Mouse (Mus musculus) lung, postnatal 36 days (tissue): Measurements from ENCODE around the gene Tspo.

Experiments
- DNase-seq: peaks from one replicate; pipeline ENCODE4 v3.0.0; 2022; ENCODE audit warnings: mixed read lengths

Tspo gene

DNA sequence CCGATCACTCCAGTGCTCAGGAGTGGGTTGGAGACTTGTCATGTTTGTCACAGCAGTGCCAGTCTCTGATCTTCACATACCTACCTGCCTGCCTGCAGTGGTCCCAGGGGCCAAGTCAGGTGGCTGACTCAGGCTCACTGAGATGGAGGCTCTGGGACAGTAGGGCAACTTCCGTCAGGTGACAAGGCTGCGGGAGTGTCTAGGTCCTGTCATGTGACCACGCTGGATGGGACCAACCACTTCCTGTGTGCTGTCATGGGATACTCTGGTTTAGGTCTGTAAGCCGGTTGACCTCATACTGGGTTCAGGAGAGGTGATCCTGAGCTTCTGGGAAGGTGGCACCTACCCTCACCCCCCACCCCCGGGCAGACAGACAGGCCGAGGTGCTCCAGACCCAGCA lies 17.4 kb upstream of the Tspo start:
- no peak for DNase-seq

DNA sequence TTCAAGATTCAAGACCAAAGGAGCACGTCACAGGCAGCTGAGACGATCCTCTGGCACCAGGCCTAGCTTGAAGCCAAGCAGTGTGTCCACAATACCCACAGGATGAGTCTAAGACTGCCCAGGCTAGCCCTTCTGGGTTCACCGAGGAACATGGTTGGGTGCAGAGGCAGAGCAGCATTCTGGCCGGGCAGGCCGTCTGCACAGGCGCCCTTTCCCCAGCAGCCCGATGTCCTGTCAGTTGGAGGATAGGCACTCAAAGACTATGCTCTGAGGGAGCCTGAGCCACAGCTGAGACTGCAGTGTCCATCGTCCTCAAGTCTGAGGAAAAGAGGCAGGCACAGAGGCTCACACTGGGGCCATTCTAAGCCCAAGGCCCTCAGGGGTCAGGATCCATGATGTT lies 16.2 kb upstream of the Tspo start:
- DNase-seq: no peak

DNA sequence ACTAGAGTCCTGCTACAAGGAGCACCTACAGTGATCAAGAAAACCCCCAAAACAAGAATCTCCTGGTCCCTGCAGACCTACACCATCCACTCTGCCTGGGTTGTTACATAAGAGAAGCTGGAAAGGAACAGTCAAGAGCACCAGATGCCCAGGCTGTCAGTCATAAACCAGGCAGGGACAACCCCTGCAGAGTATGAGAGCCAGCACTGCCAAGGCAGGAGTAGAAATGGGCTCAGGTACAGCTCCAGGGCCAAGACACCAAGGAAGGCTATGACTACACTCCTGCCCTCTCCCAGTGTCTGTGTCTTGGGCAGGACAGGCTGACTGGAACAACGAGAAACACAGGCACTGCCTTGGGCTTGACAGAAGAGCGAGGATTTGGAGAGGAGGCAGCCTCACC lies 13.3 kb upstream of the Tspo start:
- no peak for DNase-seq

DNA sequence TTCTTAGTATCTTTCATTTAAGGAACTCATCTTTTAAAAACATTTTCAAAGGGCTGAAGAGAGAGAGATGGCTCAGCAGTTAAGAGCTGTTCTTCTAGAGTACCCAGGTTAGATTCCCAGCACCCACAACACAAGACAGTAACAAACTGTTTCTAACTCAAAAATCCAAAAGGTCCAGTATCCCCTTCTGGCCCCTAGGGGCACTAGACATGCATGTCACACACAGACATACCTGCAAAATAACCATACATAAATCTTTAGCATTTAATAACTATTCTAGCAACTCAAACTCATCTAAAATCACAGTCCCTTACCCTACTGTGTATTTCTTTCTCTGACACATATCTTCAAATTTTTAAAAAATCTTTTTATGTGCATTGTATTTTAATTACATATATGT lies 9.6 kb upstream of the Tspo start:
- DNase-seq: no peak

DNA sequence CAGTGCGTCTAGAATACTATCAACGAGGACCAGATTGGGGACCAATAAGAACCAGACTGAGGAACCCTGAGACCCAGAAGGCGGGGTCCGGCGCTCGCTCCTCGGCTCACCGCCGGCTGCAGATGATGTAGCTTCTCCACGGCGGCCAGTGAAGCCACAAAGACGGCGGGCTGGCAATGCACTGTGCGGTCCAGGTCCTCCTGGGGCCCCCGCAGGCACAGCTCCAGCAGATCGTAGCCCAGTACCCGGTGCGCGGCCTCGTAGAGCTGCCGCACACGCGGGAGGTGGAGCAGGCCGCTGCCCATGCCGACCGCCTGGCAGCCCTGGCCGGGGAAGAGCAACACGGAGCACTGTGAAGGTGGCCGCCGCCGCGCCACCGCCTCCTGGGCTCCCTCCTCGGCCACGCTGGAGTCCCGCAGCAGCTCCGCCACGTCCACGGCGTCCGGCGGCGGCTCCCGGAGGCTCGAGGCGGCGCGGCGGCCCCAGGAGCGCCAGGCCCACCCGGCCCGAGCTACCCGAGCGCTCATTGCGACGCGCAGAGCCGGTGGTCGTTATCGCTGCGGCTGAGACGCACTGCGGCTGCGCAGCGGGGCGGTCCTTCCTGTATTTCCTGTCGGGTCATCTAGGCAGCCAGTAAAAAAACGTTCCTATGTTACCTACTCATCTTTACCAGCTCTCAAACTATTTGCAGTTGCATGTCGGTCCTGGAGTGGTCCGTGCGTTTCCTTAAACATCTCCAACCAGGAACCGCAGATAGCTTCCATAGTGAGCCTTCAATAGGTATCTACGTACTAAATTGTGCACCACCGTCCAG lies 8.0 kb upstream of the Tspo start:
- DNase-seq: peak; percentile 92

DNA sequence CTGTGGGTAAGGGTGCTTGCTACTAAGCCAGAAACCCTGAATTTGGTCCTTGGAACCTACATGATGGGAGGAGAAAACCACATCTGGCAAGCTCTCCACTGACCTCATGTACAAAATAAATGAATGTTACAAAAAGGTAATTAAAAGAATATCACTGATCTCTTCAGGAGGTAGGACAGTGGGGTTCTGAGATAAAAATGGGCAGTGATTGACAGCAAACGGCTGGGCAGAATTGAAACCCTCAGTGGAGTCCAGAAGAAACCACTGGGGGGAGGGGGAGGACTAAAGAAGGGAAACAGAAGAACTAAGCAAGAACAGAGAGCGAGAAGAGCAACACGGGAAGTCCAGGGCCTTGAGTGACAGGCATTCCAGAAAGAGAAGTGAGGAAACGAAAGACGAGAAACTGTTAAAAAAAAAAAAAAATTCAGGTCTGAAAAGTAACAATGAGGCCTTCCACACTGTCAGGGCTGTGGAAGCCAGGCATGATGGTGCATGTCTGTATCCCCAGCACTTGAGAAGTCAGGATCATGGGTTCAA lies 2.4 kb upstream of the Tspo start:
- DNase-seq: no peak

DNA sequence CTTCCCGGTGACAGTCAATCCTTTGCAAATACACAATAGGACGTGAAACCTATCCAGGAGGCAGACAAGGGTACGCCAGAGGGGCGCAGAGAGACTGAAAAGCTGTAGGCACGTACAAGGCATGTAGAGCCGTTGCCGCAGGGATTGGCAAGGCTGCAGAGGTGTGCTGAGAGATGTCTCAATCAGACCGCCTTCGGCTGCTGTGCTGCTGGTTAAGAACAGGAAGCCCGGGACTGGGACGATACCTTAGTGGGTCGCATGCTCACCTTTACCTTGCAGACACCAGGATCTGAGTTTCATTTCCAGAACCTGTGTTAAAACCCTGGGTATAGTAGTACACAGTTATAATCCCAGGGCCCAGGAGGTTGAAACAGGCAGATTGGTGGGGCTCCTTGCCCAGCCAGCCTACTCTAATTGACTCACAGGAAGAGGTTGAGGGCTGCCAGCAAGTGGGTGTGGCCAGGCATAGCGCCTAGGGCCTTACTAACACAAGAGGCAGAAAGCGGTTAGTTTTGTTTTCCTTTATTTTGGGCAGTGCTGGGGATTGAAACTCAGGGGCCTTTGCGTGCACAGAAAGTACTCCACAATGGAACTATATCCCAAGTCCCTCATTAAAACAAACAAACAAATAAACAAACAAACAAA lies 644 bp upstream of the Tspo start:
- peak; percentile 97 for DNase-seq

DNA sequence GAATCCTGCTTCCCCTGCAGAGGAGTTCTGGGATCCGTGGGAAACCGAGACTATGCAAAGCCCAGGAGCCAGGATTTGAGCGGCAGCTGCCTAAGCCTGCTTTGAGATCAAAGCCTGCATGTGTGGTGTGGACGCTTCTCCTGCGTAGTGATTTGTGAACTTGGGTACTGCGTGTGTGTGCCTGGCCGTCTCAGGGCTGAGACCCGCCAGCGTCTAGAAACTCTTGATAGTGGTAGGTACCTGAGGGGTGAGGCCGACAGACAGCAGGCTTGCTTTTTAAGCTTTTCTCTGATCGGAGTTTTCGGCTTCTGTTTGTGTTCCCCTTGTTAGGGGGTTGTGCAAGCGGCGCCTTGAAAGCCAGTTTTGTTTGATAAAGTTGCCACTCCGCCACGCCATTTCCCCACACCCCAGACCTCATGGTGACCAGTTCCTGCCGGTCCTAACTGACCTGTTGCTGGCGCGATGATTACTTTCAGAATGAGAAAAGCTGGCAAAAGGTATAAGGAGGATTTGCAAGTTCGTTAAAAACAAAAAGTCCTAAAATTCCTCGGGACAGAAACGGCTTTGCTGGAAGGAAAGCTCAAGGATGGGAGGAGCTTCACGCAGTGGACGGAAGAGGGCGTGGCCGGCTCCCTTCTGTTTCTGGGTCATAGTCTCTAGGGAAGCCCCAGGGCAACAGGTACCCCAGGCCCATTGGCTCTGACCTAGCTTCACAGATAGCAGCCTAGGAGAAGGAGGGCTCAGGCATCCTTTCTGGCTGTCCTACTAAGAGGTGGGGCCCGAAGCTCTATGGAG lies 662 bp downstream of the Tspo start:
- DNase-seq: peak; percentile 78

DNA sequence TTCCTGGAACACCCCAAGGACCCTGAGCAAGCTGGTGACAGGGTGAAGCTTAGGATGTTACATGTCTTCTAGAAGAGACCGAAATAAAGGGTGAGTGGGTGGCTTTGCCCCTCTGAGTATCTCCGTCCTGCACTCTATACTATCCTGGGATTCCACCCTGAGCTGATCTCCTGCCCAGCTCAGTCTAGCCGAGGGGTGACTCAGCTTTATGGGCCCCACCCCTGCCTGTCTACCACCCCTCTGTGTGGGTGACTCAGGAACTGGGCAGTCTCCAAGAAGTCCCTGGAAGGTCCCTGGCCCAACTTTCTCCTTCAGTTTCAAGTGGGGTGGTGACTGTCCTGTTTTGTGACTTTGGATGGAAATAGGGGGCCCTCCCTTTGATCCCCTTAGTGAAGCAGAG lies 2.0 kb downstream of the Tspo start:
- peak; percentile 53 for DNase-seq

DNA sequence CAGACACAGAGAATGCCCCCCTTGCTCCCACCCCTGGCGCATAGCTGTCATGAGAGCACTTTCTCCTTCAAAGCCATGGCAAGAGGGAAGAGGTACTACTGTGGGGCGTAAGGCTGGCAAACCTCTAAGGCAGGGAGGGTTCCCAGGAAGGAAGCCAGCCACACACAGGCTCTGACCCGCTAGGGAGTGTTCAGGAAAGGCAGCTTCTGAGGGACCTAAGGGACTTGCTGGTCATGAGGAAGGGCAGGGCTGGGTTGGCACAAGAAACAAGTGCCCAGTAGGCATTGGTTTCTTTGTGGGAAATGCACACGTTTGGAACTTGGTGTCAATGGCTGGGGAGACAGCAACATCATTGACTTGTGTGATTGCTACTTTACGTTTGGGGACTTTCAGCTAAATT lies 2.6 kb downstream of the Tspo start:
- peak; percentile 44 for DNase-seq

DNA sequence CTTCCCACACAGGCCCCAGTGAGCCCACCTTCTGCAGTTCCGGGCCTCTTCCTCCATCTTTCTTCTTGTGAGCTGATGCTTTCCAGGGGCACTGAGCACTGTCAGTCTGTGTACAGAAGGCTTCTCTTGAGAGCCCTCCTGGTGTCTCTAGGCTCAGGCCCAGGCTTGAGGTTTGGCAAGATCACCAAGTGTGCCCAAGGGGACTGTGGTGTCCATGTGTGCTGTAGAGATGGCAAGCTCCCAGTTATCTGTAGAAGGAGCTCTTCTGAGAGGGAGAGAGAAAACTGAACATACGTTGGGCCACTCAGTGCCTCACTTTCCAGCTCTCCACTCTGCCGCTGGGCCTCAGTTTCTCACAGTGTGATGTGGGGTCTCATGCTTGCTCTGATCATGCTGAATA lies 4.3 kb downstream of the Tspo start:
- no peak for DNase-seq

DNA sequence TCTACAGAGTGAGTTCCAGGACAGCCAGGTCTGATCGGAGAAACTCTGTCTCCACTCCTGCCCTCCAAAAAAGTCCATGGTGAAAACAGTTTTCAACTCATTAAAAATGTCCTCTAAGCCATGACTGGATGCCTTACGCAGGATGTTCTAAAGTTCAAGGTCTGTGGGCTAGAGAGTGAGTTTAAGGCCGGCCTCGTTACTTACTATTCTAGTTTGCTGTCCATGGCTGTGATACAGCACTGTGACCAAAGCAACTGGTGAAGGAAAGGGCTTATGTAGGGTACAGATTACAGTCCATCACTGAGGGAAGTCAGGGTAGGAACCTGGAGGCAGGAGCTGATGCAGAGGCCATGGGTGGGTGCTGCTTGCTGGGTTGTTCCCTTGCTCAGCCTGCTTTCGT lies 5.2 kb downstream of the Tspo start:
- DNase-seq: no peak

DNA sequence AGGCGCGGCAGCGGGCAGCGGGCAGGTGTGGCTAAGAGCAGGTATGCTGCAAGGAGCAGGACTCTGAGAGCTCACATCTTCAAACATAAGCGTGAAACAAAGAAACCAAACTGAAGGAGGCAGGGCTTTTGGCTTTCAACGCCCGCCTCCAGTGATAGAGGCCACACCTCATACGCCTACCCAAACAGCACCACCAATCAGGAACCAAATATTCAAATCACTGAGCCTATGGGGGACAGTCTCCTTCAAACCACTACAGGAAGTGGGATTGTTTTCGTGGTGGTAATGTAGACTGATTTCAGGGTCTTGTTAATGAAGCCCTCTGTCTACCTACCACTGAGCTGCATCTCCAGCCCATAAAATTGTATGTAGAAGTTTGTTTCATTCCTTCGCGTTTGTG lies 6.3 kb downstream of the Tspo start:
- peak; percentile 41 for DNase-seq

DNA sequence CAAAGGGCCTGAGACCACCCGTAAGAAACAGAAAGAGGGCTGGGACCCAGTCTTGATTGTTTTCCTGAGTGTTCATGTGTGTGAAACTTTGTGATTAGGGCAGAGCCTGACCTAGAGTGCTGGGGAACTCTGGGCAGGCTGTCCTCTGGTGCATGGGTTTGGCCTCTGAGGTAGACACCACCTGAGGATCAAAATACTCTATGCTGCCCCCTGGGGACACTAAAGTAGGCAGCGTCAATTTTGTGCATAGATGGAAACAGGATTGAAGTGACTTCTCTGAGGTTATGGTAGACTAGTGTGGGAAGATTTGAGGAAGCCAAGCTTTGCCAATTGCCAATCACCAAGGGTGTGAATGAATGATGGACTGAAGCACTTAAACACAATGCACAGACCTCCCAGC lies 7.2 kb downstream of the Tspo start:
- DNase-seq: peak; percentile 45

DNA sequence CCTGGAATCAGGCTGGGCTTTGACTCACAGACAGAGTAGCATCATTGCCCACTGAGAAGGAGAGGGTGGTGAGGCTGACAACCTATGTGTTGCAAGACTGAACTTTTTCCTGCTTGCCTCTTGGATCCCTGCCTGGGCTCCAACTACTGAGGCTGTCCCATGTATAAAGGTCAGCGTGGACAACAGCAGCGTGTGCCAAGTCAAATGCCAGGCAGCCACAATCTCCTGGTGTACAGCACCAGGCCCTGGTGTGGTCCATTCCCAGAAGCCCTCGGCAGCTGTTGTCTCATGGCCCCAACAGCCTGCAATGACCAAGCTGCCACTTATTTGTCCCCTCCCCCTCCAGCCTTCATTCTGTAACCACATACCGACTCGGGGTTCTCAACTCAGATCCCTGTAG lies 8.2 kb downstream of the Tspo start:
- DNase-seq: peak; percentile 59

DNA sequence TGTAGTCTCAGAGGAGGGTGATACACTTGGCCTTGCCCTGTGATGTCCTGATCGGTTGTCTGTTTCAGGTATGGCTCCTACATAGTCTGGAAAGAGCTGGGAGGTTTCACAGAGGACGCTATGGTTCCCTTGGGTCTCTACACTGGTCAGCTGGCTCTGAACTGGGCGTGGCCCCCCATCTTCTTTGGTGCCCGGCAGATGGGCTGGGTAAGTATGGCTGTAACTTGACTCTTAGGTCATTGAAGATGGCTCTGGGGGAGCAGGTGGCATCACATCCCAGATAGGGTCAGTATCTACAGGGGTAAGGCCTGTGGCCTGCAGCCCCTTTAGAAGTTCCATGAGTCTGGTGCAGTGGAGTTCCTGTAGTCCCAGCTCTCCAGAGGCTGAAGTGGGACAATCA lies 8.7 kb downstream of the Tspo start:
- DNase-seq: no peak

DNA sequence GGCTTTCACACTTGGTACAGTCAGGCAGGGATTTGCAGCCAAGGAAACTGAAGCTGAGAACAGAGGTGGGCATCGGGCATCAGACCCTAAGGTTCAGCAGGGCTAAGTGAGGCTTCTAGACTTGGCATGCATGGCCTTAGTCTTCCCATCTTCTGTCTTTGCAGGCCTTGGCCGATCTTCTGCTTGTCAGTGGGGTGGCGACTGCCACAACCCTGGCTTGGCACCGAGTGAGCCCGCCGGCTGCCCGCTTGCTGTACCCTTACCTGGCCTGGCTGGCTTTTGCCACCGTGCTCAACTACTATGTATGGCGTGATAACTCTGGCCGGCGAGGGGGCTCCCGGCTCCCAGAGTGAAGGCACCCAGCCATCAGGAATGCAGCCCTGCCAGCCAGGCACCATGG lies 10.2 kb downstream of the Tspo start:
- no peak for DNase-seq

DNA sequence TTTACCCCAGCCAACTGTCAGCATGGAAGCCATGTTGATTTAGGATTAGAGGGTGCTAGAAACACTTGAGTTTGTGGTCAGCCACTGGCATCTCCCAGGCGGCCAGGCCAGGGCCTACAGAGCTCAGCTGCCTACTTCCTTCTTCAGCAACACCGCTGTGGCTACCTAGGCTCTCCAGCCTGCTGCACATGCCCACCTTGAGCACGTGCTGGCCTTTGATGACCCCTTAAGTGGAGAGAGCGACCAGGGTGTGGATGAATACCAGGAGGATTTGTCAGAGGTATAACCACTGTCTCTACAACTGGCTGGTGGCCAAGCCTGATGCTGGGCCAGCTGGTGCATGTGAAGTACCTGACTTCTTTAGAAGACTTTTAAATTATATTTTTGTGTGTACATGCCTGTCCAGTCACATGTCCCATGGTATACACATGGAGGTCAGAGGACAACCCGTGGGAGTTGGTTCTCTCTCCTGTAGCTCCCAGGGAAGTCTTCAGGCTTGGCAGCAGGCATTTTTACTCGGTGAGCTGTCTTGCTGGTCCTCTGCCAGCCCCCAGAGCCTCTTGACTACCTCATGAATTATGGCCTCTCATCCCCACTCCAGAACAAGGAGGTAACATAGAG lies 11.4 kb downstream of the Tspo start:
- DNase-seq: peak; percentile 85

DNA sequence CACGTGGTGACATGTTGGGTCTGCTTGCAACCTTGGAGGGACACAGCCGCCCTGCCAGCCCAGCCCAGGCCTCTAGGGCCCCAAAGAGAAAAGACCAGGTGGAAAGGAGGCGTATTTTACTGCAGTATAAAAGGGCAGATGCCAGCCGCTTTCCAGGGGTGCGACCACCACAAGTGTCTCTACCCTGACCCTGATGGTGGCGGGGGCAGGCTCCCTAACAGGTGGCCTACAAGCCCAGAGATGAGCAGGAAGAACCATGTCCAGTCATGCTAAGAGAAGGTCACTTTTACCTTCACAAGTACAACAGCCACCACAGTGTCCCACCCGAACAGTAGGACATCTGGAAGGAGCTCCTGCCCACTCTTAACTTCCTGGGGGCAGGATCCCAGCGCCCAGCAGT lies 12.2 kb downstream of the Tspo start:
- no peak for DNase-seq

DNA sequence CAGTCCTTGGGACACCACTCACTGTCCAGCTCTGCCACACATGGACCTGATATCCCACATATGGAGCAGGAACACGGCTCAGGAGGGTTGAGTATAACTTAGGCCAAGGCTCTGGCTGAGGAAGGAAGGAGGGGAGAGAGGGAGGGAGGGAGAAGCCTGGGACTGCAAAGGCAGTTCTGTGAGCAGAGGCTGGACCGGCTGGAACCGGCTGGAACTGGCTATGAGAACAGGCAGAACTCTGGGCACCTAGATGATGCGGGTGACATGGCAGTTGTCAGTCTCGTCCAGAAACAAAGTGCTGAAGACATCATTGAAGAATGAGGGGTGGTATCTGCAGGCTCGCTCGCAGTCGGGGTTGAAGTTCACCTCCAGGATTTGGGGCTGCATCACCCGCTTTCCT lies 13.3 kb downstream of the Tspo start:
- DNase-seq: no peak

DNA sequence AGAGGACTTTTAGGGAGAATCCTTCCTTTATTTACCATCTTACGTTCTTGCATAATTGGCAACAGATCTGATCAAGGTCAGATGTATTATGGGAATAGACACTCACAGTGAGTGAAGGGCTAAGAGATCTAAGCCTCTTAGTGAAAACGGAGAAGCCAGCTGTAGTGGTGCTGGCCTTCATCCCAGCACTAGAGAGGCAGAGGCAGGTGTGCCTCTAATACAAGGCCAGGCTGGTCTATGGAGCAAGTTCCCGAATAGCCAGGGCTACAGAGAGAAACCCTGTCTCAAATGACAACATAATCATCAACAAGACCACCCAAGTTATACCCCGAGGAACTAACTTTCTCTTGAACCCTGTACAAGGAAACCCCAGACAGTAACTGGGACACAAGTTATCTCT lies 19.5 kb downstream of the Tspo start:
- DNase-seq: no peak

DNA sequence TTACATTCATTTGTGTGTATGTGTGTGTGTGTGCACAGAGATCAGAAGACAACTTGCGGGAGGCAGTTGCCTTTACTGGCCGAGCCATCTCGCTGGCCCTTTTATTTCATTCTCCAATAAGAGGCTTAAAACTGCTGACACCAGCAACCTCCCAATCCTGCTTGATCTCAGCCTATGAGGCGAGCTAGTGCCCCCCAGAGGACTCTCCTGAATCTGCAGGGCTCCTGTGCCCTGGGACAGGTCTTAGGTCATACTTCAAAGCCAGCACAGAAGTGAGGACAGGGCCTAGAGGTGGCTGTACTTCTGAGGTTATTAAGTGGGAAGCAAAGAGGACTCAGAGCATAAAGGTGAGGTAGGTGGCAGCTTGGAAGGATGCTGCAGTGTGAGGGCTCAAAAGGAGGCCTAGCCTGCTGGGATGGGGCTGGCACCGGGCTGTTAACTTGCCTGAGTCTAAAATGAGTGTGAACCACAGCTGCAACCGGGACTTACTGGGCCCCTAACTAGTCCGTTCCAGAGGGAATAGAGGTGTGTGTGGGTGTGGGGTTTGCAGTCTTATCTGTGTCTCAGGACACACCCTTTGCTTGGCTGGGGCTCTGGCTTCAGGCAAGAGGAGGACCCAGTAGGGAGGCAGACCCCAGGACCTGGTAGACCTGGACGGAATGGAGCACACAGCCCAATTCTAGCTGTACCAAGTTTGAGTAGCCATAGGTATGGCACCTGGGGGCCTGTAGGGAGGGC lies 20.2 kb downstream of the Tspo start:
- DNase-seq: peak; percentile 86
